ENCODE assay signal across 14 mouse cellular contexts in the genomic region with DNA sequence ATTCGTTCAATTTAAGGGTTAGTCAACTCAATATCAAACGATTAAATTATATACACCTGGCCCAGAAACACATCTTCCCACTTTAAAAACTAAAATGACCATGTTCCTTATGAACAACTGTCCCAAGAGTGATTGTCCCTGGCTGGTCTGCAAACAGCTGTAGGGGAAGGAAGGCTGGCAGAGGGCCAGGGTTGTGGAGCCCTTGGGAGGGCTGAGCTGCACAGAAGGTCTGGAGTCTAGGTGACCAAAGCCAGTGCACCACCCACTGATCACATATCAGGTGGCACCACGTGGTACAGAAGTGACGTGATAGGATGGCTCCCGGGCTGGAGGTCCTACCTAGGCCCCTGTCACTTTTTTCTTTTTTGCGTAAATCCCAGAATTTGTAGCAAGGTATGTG.
"Had no signal": no experiment of that assay in that cellular context is flagged by ENCODE, and none has a peak within 500 bp of the region (broad histone marks: within the 10 kb centered on the region; RNA-seq: fewer than 3 reads in every experiment).

No protein-coding gene starts in this region.

- H3K4me3 ChIP-seq: left cerebral cortex, adult 2 months; liver, embryonic 13.5 days; midbrain, embryonic 12.5 days; midbrain, embryonic 15.5 days; neural tube, embryonic 12.5 days; neural tube, embryonic 15.5 days had no signal

- DNase-seq: kidney, adult 2 months; layer of hippocampus, postnatal 36 days; liver, embryonic 13.5 days; lung, adult 2 months; right cerebral cortex, adult 18-20 months; right cerebral cortex, postnatal 14 days; thymus, postnatal 25 days had no signal

- H3K4me1 ChIP-seq: liver, embryonic 13.5 days; midbrain, embryonic 12.5 days; midbrain, embryonic 15.5 days; neural tube, embryonic 12.5 days; neural tube, embryonic 15.5 days had no signal

- H3K27me3 ChIP-seq: liver, embryonic 13.5 days; midbrain, embryonic 12.5 days; midbrain, embryonic 15.5 days; neural tube, embryonic 12.5 days; neural tube, embryonic 15.5 days had no signal

- H3K4me2 ChIP-seq: liver, embryonic 13.5 days; midbrain, embryonic 12.5 days; midbrain, embryonic 15.5 days; neural tube, embryonic 12.5 days; neural tube, embryonic 15.5 days had no signal

- H3K36me3 ChIP-seq: liver, embryonic 13.5 days; midbrain, embryonic 12.5 days; midbrain, embryonic 15.5 days; neural tube, embryonic 12.5 days; neural tube, embryonic 15.5 days had no signal

- H3K9me3 ChIP-seq: liver, embryonic 13.5 days; midbrain, embryonic 12.5 days; midbrain, embryonic 15.5 days; neural tube, embryonic 12.5 days; neural tube, embryonic 15.5 days had no signal

- H3K9ac ChIP-seq: liver, embryonic 13.5 days; midbrain, embryonic 12.5 days; midbrain, embryonic 15.5 days; neural tube, embryonic 12.5 days; neural tube, embryonic 15.5 days had no signal

- ATAC-seq: intestine, postnatal 0 days; midbrain, embryonic 15.5 days had no signal

- H3K27ac ChIP-seq: left cerebral cortex, adult 2 months; liver, embryonic 13.5 days; macrophage; midbrain, embryonic 12.5 days; midbrain, embryonic 15.5 days; neural tube, embryonic 12.5 days; neural tube, embryonic 15.5 days had no signal
